In genomic region chr6:127142154-127143123, GRCm38 (mm10) we compare ENCODE assay signal across 8 mouse cellular contexts. TPM values are rescaled to one million over a fixed set of nuclear protein-coding genes. Genes with fewer than 3 reads are reported as not detected.
DNase-seq lines count a peak whose midpoint lies in the region; ATAC-seq and TF ChIP-seq lines count a peak whose summit lies in the region.

No protein-coding gene starts in this region.

- TF ChIP-seq CTCF in left cerebral cortex, adult 2 months (IDR thresholded peaks at IDR 0.05) = peak; percentile 80

- intact Hi-C loops in left cerebral cortex, adult 2 months (cut with DNase I) = loop anchor here (1.0 kb wide), 1 partner anchor 304 kb away; the partner anchor contains the start of gene Parp11
- intact Hi-C loops in left cerebral cortex, postnatal 36 days (cut with DNase I) = no loop called here

- H3K9ac ChIP-seq in hindbrain, embryonic 15.5 days = no peak overlapping the region
- no peak overlapping the region for H3K9ac ChIP-seq in liver, embryonic 16.5 days (ENCODE audit: low read depth, low read length)
- no peak overlapping the region for H3K9ac ChIP-seq in neural tube, embryonic 12.5 days

- WGBS in hindbrain, embryonic 15.5 days = 21% methylated on average over 9 of the region's 10 CpGs
- 11% methylated on average over 9 of the region's 10 CpGs for whole genome bisulfite sequencing in liver, embryonic 16.5 days (ENCODE audit: insufficient replicate concordance)
- 29% methylated on average over 10 of the region's 10 CpGs for WGBS in neural tube, embryonic 12.5 days

- H3K9me3 ChIP-seq in hindbrain, embryonic 15.5 days = no peaks in the 10 kb centered on the region
- H3K9me3 ChIP-seq in liver, embryonic 16.5 days (replicated peaks; ENCODE audit: control insufficient read depth, low read length) = no peaks in the 10 kb centered on the region
- H3K9me3 ChIP-seq in neural tube, embryonic 12.5 days = no peaks in the 10 kb centered on the region

- H3K27ac ChIP-seq in left cerebral cortex, adult 2 months = no peak overlapping the region
- H3K27ac ChIP-seq in hindbrain, embryonic 15.5 days (replicated peaks) = no peak overlapping the region
- no peak overlapping the region for H3K27ac ChIP-seq in liver, embryonic 16.5 days (ENCODE audit: low read length)
- H3K27ac ChIP-seq in neural tube, embryonic 12.5 days = no peak overlapping the region

- no peaks in the 10 kb centered on the region for H3K27me3 ChIP-seq in hindbrain, embryonic 15.5 days
- H3K27me3 ChIP-seq in liver, embryonic 16.5 days (ENCODE audit: control insufficient read depth, insufficient read depth, low read depth, low read length) = no peaks in the 10 kb centered on the region
- H3K27me3 ChIP-seq in neural tube, embryonic 12.5 days (replicated peaks) = no peaks in the 10 kb centered on the region

- no peak overlapping the region for H3K4me3 ChIP-seq in left cerebral cortex, adult 2 months
- H3K4me3 ChIP-seq in hindbrain, embryonic 15.5 days = no peak overlapping the region
- H3K4me3 ChIP-seq in liver, embryonic 16.5 days (ENCODE audit: low read depth, low read length) = no peak overlapping the region; the same call in 1 of the 2 replicates
- H3K4me3 ChIP-seq in neural tube, embryonic 12.5 days = no peak overlapping the region

- H3K36me3 ChIP-seq in hindbrain, embryonic 15.5 days = no peaks in the 10 kb centered on the region
- H3K36me3 ChIP-seq in liver, embryonic 16.5 days (ENCODE audit: control insufficient read depth, insufficient read depth) = no peaks in the 10 kb centered on the region
- H3K36me3 ChIP-seq in neural tube, embryonic 12.5 days = peaks cover 35% of the 10 kb centered on the region

- peak overlapping the region; percentile 32; the same call in 1 of the 2 replicates for H3K4me2 ChIP-seq in hindbrain, embryonic 15.5 days
- H3K4me2 ChIP-seq in liver, embryonic 16.5 days (ENCODE audit: low read depth, low read length) = peak overlapping the region; percentile 19; the same call in 1 of the 2 replicates
- H3K4me2 ChIP-seq in neural tube, embryonic 12.5 days (replicated peaks) = peak overlapping the region; percentile 25

- peak in 1 of 2 experiments; percentile 52 for DNase-seq in left cerebral cortex, adult 2 months (ENCODE audit: extremely low spot score in 1 of 2, low spot score in 2 of 2)
- no peak for DNase-seq in left cerebral cortex, postnatal 36 days (ENCODE audit: low spot score in 2 of 2)
- DNase-seq in ZHBTc4 (ENCODE audit: low read depth, low spot score) = peak; percentile 79
- no peak for DNase-seq in testis, postnatal 14 days (ENCODE audit: low spot score)

- ATAC-seq in erythroid progenitor cell, adult 5-6 weeks (replicated peaks; ENCODE audit: low FRiP score, poor library complexity, severe bottlenecking) = peak; percentile 73
- peak; percentile 55; the same call in 1 of the 2 replicates for ATAC-seq in hindbrain, embryonic 15.5 days (ENCODE audit: low FRiP score, low read depth)
- peak; percentile 56 for ATAC-seq in liver, embryonic 16.5 days (ENCODE audit: low read depth)
- ATAC-seq in neural tube, embryonic 12.5 days (ENCODE audit: low FRiP score, low read depth) = 0 out of 2 replicates have a peak, but pooled peaks have one; percentile 38

- no peaks in the 10 kb centered on the region for H3K4me1 ChIP-seq in hindbrain, embryonic 15.5 days (replicated peaks)
- peaks cover 13% of the 10 kb centered on the region; the same call in 1 of the 2 replicates for H3K4me1 ChIP-seq in liver, embryonic 16.5 days (ENCODE audit: control insufficient read depth, low read depth, low read length)
- H3K4me1 ChIP-seq in neural tube, embryonic 12.5 days = no peaks in the 10 kb centered on the region

RNA-seq across cellular contexts. Expression of gene Ccnd2, which starts 9.6 kb away (rescaled TPM):
- 10 to 100 TPM; 75.1 to 97.4 TPM for total RNA-seq in left cerebral cortex, adult 2 months (2021)
- 10 to 100 TPM; 86.5 to 89.5 TPM for total RNA-seq in left cerebral cortex, postnatal 36 days (2021)
- total RNA-seq in erythroid progenitor cell, adult 5-6 weeks (2015; ENCODE audit: low replicate concordance) = 11.5 and 26.0 TPM in 2 replicates
- total RNA-seq in erythroid progenitor cell, adult 5-6 weeks (2017; ENCODE audit: low replicate concordance) = 5.0 and 5.2 TPM in 2 replicates
- 288 and 507 TPM in 2 replicates for polyA plus RNA-seq in hindbrain, embryonic 15.5 days (2015; fragmentation: Nextera tagmentation; extraction: Ambion mirVana)
- polyA plus RNA-seq in liver, embryonic 16.5 days (2015; fragmentation: Nextera tagmentation; extraction: Ambion mirVana) = 41.2 and 46.1 TPM in 2 replicates
- 399 and 445 TPM in 2 replicates for polyA plus RNA-seq in neural tube, embryonic 12.5 days (2016; fragmentation: Nextera tagmentation; extraction: Ambion mirVana)

RNA-seq across cellular contexts. Expression of gene Tigar, which starts 33.1 kb away (rescaled TPM):
- 10 to 100 TPM; 22.3 to 22.7 TPM for total RNA-seq in left cerebral cortex, adult 2 months (2021)
- 10 to 100 TPM; 24.1 to 25.0 TPM for total RNA-seq in left cerebral cortex, postnatal 36 days (2021)
- 1.1 TPM in 1 of 2 replicates, not detected in the other for total RNA-seq in erythroid progenitor cell, adult 5-6 weeks (2015; ENCODE audit: low replicate concordance)
- 0.13 and 1.1 TPM in 2 replicates for total RNA-seq in erythroid progenitor cell, adult 5-6 weeks (2017; ENCODE audit: low replicate concordance)
- polyA plus RNA-seq in hindbrain, embryonic 15.5 days (2015; fragmentation: Nextera tagmentation; extraction: Ambion mirVana) = 6.1 and 8.5 TPM in 2 replicates
- 0.24 and 0.41 TPM in 2 replicates for polyA plus RNA-seq in liver, embryonic 16.5 days (2015; fragmentation: Nextera tagmentation; extraction: Ambion mirVana)
- 7.9 and 8.3 TPM in 2 replicates for polyA plus RNA-seq in neural tube, embryonic 12.5 days (2016; fragmentation: Nextera tagmentation; extraction: Ambion mirVana)

Comparison
In these comparisons a context has a peak if more than half of its experiments do, and no peak if none do; other contexts are left out.
1. RNA of gene Tigar, which starts 33.1 kb away (total RNA-seq): 24.1 to 25.0 TPM in left cerebral cortex, postnatal 36 days and 22.3 to 22.7 TPM in left cerebral cortex, adult 2 months; 0.13 to 1.1 TPM in erythroid progenitor cell, adult 5-6 weeks; every median in the first group is over 10 times any median in the second.
2. Peak in every context shown above with its lines, with median percentiles within 50 percentile points of each other: ATAC-seq and H3K4me2 ChIP-seq.